Mouse (Mus musculus): ENCODE results near the gene Mkrn3.

- TF ChIP-seq CTCF (IDR thresholded peaks at IDR 0.05; ENCODE audit: insufficient read depth, low read depth, low read length): no peak
- TF ChIP-seq POLR2A (IDR thresholded peaks at IDR 0.05; ENCODE audit: insufficient read depth, low read depth, low read length): no peak
Observed at GRCm38 (mm10) chr7:62382391-62382790, 37.5 kb downstream of the Mkrn3 start.
